Mouse (Mus musculus) hindbrain, embryonic 11.5 days (tissue): ENCODE data around the gene Nudt21. TPM values are rescaled to one million over a fixed set of nuclear protein-coding genes. Genes with fewer than 3 reads are reported as not detected.

Source experiments
- ATAC-seq: fragments of 200-750 bp; cut with Nextera tagmentation; 2 replicates; pipeline ENCODE4 v1.8.0; 2017; ENCODE audit warnings: mild to moderate bottlenecking, moderate TSS enrichment, moderate library complexity; ENCODE audit not compliant: low FRiP score
- DNase-seq: peaks from one replicate; pipeline ENCODE4 v3.0.0-alpha.2; 2015; ENCODE audit warnings: low spot score
- H3K27ac ChIP-seq: fragments of 300-500 bp; sonication (generic); 2 replicates; pipeline ENCODE4 v1.5.1; 2014; ENCODE audit warnings: mild to moderate bottlenecking, low read depth, low read length
- H3K27me3 ChIP-seq: fragments of 300-500 bp; sonication (generic); 2 replicates; pipeline ENCODE4 v1.6.1; 2014; ENCODE audit warnings: mild to moderate bottlenecking, low read length, moderate library complexity, mixed read lengths; ENCODE audit not compliant: control insufficient read depth, insufficient read depth
- H3K36me3 ChIP-seq: fragments of 300-500 bp; sonication (generic); 2 replicates; pipeline ENCODE4 v1.6.1; 2014; ENCODE audit warnings: mild to moderate bottlenecking, low read length, moderate library complexity, mixed read lengths; ENCODE audit not compliant: control insufficient read depth, insufficient read depth
- H3K4me1 ChIP-seq: fragments of 300-500 bp; sonication (generic); replicated peaks from 2 replicates; pipeline ENCODE4 v1.6.1; 2014; ENCODE audit warnings: low read length, mixed read lengths; ENCODE audit not compliant: control insufficient read depth, insufficient read depth
- H3K4me2 ChIP-seq: fragments of 300-500 bp; sonication (generic); replicated peaks from 2 replicates; pipeline ENCODE4 v1.6.1; 2014; ENCODE audit warnings: mild to moderate bottlenecking, low read depth, low read length
- H3K4me3 ChIP-seq: fragments of 300-500 bp; sonication (generic); 2 replicates; pipeline ENCODE4 v1.5.1; 2014; ENCODE audit warnings: low read depth, low read length
- H3K9ac ChIP-seq: fragments of 300-500 bp; sonication (generic); 2 replicates; pipeline ENCODE4 v1.6.1; 2014; ENCODE audit warnings: low read depth, low read length
- H3K9me3 ChIP-seq: fragments of 300-500 bp; sonication (generic); 2 replicates; pipeline ENCODE4 v1.6.1; 2016; ENCODE audit warnings: low read length; ENCODE audit not compliant: control insufficient read depth
- WGBS: fragments of 180-500 bp; shearing (Covaris S2); extraction: QIAGEN DNeasy Blood & Tissue Kit; methylation state at CpG from one replicate; pipeline ENCODE4 v1.1.7; 2014; 5-methylcytosine and 5-hydroxymethylcytosine counted together
- polyA plus RNA-seq: library from polyadenylated mRNA; unstranded; fragments of >200 nt; fragmentation: Nextera tagmentation; extraction: Ambion mirVana; gene quantifications from 2 replicates; pipeline ENCODE4 v1.2.1, GENCODE M21; 2014

Nudt21 gene
- polyA plus RNA-seq, 1 experiment from 2014 or later, result 152 TPM

DNA sequence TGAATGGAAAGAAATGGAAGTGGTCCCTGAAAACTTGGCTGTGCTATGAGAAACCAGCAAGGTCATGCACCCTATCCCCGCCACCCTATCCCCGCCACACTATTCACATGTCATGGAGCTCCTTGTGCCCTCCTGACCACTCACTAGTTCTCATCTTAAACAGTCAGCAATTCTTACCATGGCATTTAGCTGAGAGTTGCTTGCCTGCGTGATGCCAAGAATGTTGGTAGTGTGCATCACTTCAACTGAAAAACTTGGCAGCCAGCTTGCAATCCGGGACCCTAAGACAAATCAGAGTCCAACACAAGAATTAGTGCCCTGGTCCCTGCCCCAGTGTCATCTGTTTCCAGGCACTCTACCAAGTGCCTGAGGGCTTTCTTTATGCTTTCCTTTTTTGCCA is 56.7 kb downstream of the Nudt21 start:
- no peak for ATAC-seq

GRCm38 (mm10) chr8:93976446-93977211 is 60.2 kb downstream of the Nudt21 start:
- peaks cover 3% of the 10 kb centered on the region; the same call in 1 of the 2 replicates for H3K36me3 ChIP-seq
- H3K4me3 ChIP-seq, result no peak overlapping the region
- H3K27ac ChIP-seq, result no peak overlapping the region
- no peaks in the 10 kb centered on the region for H3K9me3 ChIP-seq
- no peak overlapping the region for H3K9ac ChIP-seq
- ATAC-seq (no peak), DNase-seq (no peak)
- no peaks in the 10 kb centered on the region for H3K4me1 ChIP-seq
- H3K4me2 ChIP-seq, result no peak overlapping the region
- H3K27me3 ChIP-seq, result no peaks in the 10 kb centered on the region
- 90% methylated on average over 6 of the region's 6 CpGs for WGBS

More for the DNA sequence above, 56.7 kb downstream of the Nudt21 start:
- Histone ChIP-seq H3K9me3 (no peaks in the 10 kb centered on the region), H3K4me2 (no peak overlapping the region), H3K4me3 (no peak overlapping the region), H3K9ac (no peak overlapping the region), H3K36me3 (0 out of 2 replicates have a peak, but pooled peaks cover 3% of the 10 kb centered on the region), H3K27ac (no peak overlapping the region), H3K27me3 (no peaks in the 10 kb centered on the region), H3K4me1 (no peaks in the 10 kb centered on the region)
- 93% methylated on average over 4 of the region's 4 CpGs for WGBS
- no peak for DNase-seq

DNA sequence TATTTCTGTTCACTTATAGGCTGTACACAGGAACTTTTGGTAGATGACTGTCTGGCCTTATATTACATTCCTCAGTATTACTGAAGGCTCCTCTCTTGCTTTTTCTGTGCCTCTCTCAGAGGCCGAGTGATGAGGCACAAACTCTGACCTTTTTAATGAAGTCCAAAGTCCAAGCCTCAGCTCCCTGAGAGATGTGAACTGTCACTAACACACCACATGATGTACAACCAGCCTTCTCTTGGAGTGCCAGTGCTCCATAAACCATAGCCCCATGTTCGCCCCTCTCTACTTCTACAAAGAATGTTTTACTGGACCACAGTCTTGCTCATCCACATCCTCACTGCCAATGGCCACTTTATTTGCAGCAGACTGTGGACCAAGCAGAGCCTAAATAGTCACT is 61.5 kb downstream of the Nudt21 start:
- Histone ChIP-seq H3K4me3 (no peak overlapping the region), H3K27ac (no peak overlapping the region), H3K4me1 (no peaks in the 10 kb centered on the region), H3K9me3 (no peaks in the 10 kb centered on the region), H3K4me2 (no peak overlapping the region), H3K9ac (no peak overlapping the region), H3K27me3 (no peaks in the 10 kb centered on the region), H3K36me3 (peaks cover 3% of the 10 kb centered on the region; the same call in 1 of the 2 replicates)
- DNase-seq (no peak), ATAC-seq (no peak)
- WGBS, result 87% methylated on average over 2 of the region's 2 CpGs

DNA sequence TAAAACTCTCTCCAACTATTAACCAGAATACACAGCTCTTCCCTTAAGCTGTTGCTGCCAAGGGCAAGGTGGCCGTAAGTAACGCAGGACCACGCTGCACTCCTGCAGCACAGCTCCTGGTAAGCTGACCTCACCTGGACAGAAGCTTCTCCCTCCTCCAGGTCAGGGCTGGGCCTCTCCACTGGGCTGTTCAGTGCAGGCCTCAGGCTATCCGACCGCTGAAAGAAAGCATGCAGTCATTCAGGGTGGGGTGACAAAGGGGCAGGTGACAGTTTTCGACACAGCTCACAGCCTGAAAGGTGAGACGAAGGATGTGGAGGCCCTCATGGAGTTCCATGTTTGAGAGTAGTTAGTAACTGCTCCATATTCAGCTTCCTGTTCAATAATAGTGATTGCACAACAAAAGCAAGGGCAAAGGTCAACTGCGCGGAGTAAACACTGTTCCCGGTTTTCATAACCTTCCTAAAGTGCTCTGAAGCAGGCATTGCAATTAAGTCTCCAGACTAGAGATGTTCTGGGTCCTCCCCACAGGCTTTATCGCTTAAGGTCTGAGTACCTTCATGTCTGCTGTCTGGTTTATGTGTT is 62.1 kb downstream of the Nudt21 start:
- Histone ChIP-seq H3K4me3 (no peak overlapping the region), H3K4me1 (no peaks in the 10 kb centered on the region), H3K27me3 (no peaks in the 10 kb centered on the region), H3K4me2 (no peak overlapping the region), H3K36me3 (peaks cover 3% of the 10 kb centered on the region; the same call in 1 of the 2 replicates), H3K9me3 (no peaks in the 10 kb centered on the region), H3K27ac (no peak overlapping the region), H3K9ac (no peak overlapping the region)
- 91% methylated on average over 11 of the region's 11 CpGs for WGBS
- ATAC-seq, result no peak
- DNase-seq, result no peak

DNA sequence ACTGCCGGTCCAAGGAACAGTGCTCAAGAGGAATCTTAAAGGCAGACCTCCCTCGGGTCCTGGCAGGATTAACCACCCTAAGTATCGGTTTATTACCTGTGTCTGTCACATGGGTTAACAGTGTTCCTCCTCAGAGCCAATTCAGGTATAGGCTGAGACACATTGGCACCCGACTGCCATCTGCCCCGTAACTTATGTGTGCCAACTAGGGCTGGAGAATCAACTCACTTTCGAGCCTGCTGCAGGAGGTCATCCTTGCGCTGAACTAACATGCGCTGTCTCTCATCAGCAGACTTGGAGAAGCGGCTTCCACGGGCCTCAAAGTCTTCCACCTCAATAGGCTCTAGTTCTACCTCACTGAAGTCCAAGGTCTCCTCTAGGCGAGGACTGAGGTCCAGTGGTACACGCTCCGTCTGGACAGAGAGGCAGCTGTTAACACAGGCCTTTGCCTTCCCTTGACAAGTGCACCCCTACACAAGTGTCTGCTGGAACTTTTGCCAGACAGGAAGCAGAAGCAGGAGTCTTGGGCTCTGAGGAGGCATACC is 62.9 kb downstream of the Nudt21 start:
- no peak for DNase-seq
- no peak for ATAC-seq
- Histone ChIP-seq H3K9me3 (no peaks in the 10 kb centered on the region), H3K4me1 (no peaks in the 10 kb centered on the region), H3K9ac (no peak overlapping the region), H3K4me3 (no peak overlapping the region), H3K27me3 (no peaks in the 10 kb centered on the region), H3K4me2 (no peak overlapping the region), H3K36me3 (peaks cover 3% of the 10 kb centered on the region; the same call in 1 of the 2 replicates), H3K27ac (no peak overlapping the region)
- 94% methylated on average over 13 of the region's 13 CpGs for WGBS

- no peak overlapping the region for H3K27ac ChIP-seq
- WGBS, result 88% methylated on average over 14 of the region's 14 CpGs
- H3K9me3 ChIP-seq, result no peaks in the 10 kb centered on the region
- H3K4me2 ChIP-seq, result no peak overlapping the region
- no peaks in the 10 kb centered on the region for H3K27me3 ChIP-seq
- H3K36me3 ChIP-seq, result peaks cover 3% of the 10 kb centered on the region; the same call in 1 of the 2 replicates
- H3K4me1 ChIP-seq, result no peaks in the 10 kb centered on the region
- H3K4me3 ChIP-seq, result no peak overlapping the region
- DNase-seq (no peak), ATAC-seq (no peak)
- no peak overlapping the region for H3K9ac ChIP-seq
These were observed 63.7 kb downstream of the Nudt21 start for GRCm38 (mm10) chr8:93972971-93973734.

- no peak overlapping the region for H3K4me2 ChIP-seq
- no peak overlapping the region for H3K4me3 ChIP-seq
- no peaks in the 10 kb centered on the region for H3K9me3 ChIP-seq
- ATAC-seq, result no peak
- DNase-seq, result no peak
- no peak overlapping the region for H3K9ac ChIP-seq
- no peak overlapping the region for H3K27ac ChIP-seq
- WGBS, result 95% methylated on average over 5 of the region's 5 CpGs
- H3K36me3 ChIP-seq, result peaks cover 3% of the 10 kb centered on the region; the same call in 1 of the 2 replicates
- H3K27me3 ChIP-seq, result no peaks in the 10 kb centered on the region
- no peaks in the 10 kb centered on the region for H3K4me1 ChIP-seq
These were observed 64.6 kb downstream of the Nudt21 start for GRCm38 (mm10) chr8:93972211-93972610.

DNA sequence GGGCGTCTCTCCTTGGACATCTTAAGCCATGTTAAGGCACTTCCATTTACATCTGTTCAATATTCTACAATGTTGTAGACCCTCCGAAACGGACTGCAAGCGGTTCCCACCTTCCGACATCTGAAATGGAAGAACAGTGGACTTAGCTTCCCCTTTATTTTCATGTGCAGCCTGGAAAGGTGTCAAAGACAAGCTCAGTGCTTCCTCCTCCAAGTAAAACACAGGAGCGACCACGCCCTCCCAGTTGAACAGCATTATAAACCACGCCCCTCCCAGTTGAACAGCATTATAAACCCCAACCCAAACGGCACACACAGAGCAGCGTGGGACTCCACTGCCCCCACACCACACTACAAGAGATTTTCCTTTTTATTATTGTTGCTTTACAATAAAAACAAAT is 65.4 kb downstream of the Nudt21 start:
- peaks cover 3% of the 10 kb centered on the region; the same call in 1 of the 2 replicates for H3K36me3 ChIP-seq

More for the DNA sequence above, 65.4 kb downstream of the Nudt21 start:
- H3K9ac ChIP-seq, result no peak overlapping the region
- no peak overlapping the region for H3K27ac ChIP-seq
- no peaks in the 10 kb centered on the region for H3K4me1 ChIP-seq
- H3K4me3 ChIP-seq, result no peak overlapping the region
- ATAC-seq (no peak), DNase-seq (no peak)
- H3K27me3 ChIP-seq, result no peaks in the 10 kb centered on the region
- no peaks in the 10 kb centered on the region for H3K9me3 ChIP-seq
- WGBS, result 95% methylated on average over 10 of the region's 10 CpGs
- H3K4me2 ChIP-seq, result no peak overlapping the region
